Mouse (Mus musculus): ENCODE measurements around the gene Pik3cb. TPM values are rescaled to one million over a fixed set of nuclear protein-coding genes. Genes with fewer than 3 reads are reported as not detected.

The Pik3cb gene
- polyA plus RNA-seq, 1 experiment, result 7.4 TPM

DNA sequence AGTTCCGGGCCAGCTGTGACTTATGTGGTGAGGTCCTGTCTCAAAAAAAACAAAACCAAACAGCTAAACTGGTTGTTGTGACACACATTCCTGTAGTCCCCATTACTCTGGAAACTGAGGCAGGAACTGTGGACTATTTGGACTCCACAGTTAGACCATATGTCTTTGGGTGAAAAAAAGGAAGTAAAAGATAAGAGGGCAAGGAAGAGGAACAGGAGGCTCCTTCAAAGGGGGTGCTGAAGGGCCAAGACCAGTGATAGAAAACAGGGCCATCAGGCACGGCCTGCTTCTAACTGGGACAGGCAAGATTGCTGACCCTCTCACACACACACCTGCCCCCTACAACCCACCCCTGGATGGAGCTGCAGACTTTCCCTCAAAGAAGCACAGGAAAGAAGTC lies 22.4 kb upstream of the Pik3cb start:
- Histone ChIP-seq H3K27me3 (replicated peaks; ENCODE audit: control insufficient read depth, insufficient read depth, low read length) (no peaks in the 10 kb centered on the region), H3K4me1 (ENCODE audit: control insufficient read depth, insufficient read depth, low read length) (no peaks in the 10 kb centered on the region), H3K4me3 (ENCODE audit: insufficient read depth, low read depth, low read length) (no peak overlapping the region), H3K27ac (ENCODE audit: insufficient read depth, low read depth, low read length) (no peak overlapping the region), H3K36me3 (ENCODE audit: control insufficient read depth, insufficient read depth, low read length) (no peaks in the 10 kb centered on the region)
- TF ChIP-seq POLR2A (IDR thresholded peaks at IDR 0.05; ENCODE audit: low read depth, low read length) (no peak), CTCF (conservative IDR thresholded peaks at IDR 0.05; ENCODE audit: insufficient read depth, insufficient read length, low read depth, low read length) (no peak)
- DNase-seq, result no peak
- 96% methylated on average over 2 of the region's 2 CpGs for whole genome bisulfite sequencing

DNA sequence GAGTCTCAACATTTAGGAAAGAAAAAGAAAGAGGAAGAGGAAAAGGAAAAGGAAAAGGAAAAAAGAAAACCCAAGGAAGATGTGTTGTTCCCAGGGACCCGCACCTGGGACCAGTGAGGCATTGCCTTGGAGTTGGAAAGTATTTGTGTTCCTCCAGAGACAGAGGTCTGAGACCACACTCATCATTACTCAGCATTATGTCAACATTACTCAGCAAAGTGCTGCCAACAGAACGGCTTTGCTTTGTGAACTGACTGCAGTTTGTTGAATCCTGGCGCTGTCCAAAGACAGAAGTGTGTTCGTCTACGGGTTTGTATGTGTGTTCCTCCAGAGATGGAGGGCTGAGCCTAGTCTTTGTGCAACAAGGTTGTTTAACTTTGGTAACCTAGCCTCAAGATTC lies 20.4 kb upstream of the Pik3cb start:
- Histone ChIP-seq H3K4me1 (ENCODE audit: control insufficient read depth, insufficient read depth, low read length) (no peaks in the 10 kb centered on the region), H3K4me3 (ENCODE audit: insufficient read depth, low read depth, low read length) (no peak overlapping the region), H3K27me3 (replicated peaks; ENCODE audit: control insufficient read depth, insufficient read depth, low read length) (no peaks in the 10 kb centered on the region), H3K27ac (ENCODE audit: insufficient read depth, low read depth, low read length) (no peak overlapping the region), H3K36me3 (ENCODE audit: control insufficient read depth, insufficient read depth, low read length) (no peaks in the 10 kb centered on the region)
- TF ChIP-seq CTCF (conservative IDR thresholded peaks at IDR 0.05; ENCODE audit: insufficient read depth, insufficient read length, low read depth, low read length), result no peak
- TF ChIP-seq POLR2A (IDR thresholded peaks at IDR 0.05; ENCODE audit: low read depth, low read length), result no peak
- no peak for DNase-seq
- 90% methylated on average over 5 of the region's 5 CpGs for WGBS

DNA sequence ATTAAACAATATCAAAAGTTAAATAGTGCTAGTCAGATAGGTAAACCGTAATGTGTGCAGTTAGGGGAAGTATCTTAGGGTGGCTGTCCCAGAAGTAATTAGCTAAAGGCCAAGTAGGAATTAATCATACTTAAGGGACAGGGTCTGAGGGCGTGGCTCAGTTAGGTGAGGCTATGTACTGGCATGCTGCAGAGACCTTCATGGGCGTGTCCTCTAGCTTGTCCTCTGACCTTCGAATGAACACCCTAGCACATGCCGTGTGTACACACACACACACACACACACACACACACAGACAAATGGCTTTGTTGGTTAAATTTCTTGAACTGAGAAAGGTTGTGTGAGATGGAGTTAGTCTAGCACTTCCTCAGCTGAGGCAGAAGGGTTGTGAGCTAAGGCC lies 19.5 kb upstream of the Pik3cb start:
- WGBS, result 84% methylated on average over 5 of the region's 5 CpGs
- TF ChIP-seq POLR2A (IDR thresholded peaks at IDR 0.05; ENCODE audit: low read depth, low read length) (no peak), CTCF (conservative IDR thresholded peaks at IDR 0.05; ENCODE audit: insufficient read depth, insufficient read length, low read depth, low read length) (no peak)
- no peak for DNase-seq

DNA sequence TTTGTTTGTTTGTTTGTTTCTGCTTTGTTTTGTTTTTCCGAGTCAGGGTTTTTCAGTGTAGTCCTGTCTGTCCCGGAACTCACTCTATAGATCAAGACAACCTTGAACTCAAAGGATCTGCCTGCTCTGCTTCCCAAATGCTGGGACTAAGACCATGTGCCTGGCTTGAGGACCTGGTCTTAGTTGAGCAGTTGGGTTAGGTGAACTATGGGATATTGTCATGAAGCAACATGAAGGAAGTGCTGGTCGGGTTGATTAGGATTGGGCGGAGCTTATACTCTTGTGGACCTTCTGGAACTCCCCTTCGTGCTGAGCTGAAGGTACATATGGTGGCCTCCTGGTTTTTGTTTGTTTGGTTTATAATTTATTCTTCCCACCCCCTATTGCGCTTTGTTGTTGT lies 18.3 kb upstream of the Pik3cb start:
- Histone ChIP-seq H3K4me1 (ENCODE audit: control insufficient read depth, insufficient read depth, low read length) (no peaks in the 10 kb centered on the region), H3K4me3 (ENCODE audit: insufficient read depth, low read depth, low read length) (no peak overlapping the region), H3K27me3 (replicated peaks; ENCODE audit: control insufficient read depth, insufficient read depth, low read length) (no peaks in the 10 kb centered on the region), H3K36me3 (ENCODE audit: control insufficient read depth, insufficient read depth, low read length) (no peaks in the 10 kb centered on the region), H3K27ac (ENCODE audit: insufficient read depth, low read depth, low read length) (no peak overlapping the region)
- 83% methylated on average over 6 of the region's 6 CpGs for WGBS
- DNase-seq, result no peak
- no peak for TF ChIP-seq CTCF (conservative IDR thresholded peaks at IDR 0.05; ENCODE audit: insufficient read depth, insufficient read length, low read depth, low read length)
- no peak for TF ChIP-seq POLR2A (IDR thresholded peaks at IDR 0.05; ENCODE audit: low read depth, low read length)

More for the DNA sequence above, 19.5 kb upstream of the Pik3cb start:
- Histone ChIP-seq H3K27me3 (replicated peaks; ENCODE audit: control insufficient read depth, insufficient read depth, low read length) (no peaks in the 10 kb centered on the region), H3K4me1 (ENCODE audit: control insufficient read depth, insufficient read depth, low read length) (no peaks in the 10 kb centered on the region), H3K4me3 (ENCODE audit: insufficient read depth, low read depth, low read length) (no peak overlapping the region), H3K36me3 (ENCODE audit: control insufficient read depth, insufficient read depth, low read length) (no peaks in the 10 kb centered on the region), H3K27ac (ENCODE audit: insufficient read depth, low read depth, low read length) (no peak overlapping the region)

DNA sequence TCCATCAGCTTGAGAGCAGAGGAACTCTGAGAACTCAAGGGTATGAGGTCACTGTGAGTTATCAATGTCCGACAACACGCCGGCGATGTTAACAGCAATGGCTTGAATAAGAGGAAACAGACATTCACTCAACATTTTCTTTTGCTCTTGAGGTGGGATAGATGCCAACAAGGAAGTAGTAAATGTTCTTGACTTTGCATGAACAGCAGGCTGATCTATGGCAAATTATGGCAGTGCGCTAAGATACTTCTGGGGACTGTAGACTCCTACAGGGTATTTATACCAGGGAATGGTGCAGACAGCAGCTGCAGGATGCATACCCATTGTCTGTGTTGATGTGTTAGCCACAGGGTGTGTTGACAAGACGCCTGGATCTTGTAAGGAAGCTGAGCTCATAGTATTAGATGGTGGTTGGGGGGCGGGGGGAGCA lies 17.8 kb upstream of the Pik3cb start:
- WGBS, result 66% methylated on average over 7 of the region's 7 CpGs
- H3K27ac ChIP-seq (ENCODE audit: insufficient read depth, low read depth, low read length), result no peak overlapping the region
- H3K4me1 ChIP-seq (ENCODE audit: control insufficient read depth, insufficient read depth, low read length), result no peaks in the 10 kb centered on the region
- no peaks in the 10 kb centered on the region for H3K27me3 ChIP-seq (replicated peaks; ENCODE audit: control insufficient read depth, insufficient read depth, low read length)
- no peak overlapping the region for H3K4me3 ChIP-seq (ENCODE audit: insufficient read depth, low read depth, low read length)
- peak; percentile 14 for DNase-seq
- TF ChIP-seq CTCF (conservative IDR thresholded peaks at IDR 0.05; ENCODE audit: insufficient read depth, insufficient read length, low read depth, low read length) (no peak), POLR2A (IDR thresholded peaks at IDR 0.05; ENCODE audit: low read depth, low read length) (no peak)
- no peaks in the 10 kb centered on the region for H3K36me3 ChIP-seq (ENCODE audit: control insufficient read depth, insufficient read depth, low read length)

DNA sequence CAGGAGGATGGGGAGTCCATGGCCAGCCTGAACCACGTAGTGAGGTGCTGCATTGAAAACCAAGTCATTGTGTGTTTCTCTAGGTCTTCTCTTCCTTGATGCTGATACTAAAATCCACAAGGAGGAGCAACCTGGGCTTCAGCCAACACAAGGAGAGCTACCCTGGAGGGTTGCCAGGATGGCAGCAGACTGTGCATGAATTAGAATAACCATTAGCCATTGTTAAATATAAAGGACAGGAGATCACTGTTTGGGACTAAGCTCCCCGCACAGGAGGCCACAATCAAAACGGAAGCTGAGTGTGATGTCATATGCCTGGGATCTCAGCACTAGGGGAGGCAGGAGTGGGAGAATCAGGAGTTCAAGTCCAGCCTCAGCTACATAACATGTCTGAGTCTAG lies 13.2 kb upstream of the Pik3cb start:
- DNase-seq, result peak; percentile 77
- no peaks in the 10 kb centered on the region for H3K36me3 ChIP-seq (ENCODE audit: control insufficient read depth, insufficient read depth, low read length)
- TF ChIP-seq CTCF (conservative IDR thresholded peaks at IDR 0.05; ENCODE audit: insufficient read depth, insufficient read length, low read depth, low read length) (no peak), POLR2A (IDR thresholded peaks at IDR 0.05; ENCODE audit: low read depth, low read length) (no peak)
- 30% methylated on average over 3 of the region's 3 CpGs for WGBS
- no peak overlapping the region for H3K4me3 ChIP-seq (ENCODE audit: insufficient read depth, low read depth, low read length)
- H3K27ac ChIP-seq (ENCODE audit: insufficient read depth, low read depth, low read length), result no peak overlapping the region
- no peaks in the 10 kb centered on the region for H3K27me3 ChIP-seq (replicated peaks; ENCODE audit: control insufficient read depth, insufficient read depth, low read length)
- H3K4me1 ChIP-seq (ENCODE audit: control insufficient read depth, insufficient read depth, low read length), result no peaks in the 10 kb centered on the region

DNA sequence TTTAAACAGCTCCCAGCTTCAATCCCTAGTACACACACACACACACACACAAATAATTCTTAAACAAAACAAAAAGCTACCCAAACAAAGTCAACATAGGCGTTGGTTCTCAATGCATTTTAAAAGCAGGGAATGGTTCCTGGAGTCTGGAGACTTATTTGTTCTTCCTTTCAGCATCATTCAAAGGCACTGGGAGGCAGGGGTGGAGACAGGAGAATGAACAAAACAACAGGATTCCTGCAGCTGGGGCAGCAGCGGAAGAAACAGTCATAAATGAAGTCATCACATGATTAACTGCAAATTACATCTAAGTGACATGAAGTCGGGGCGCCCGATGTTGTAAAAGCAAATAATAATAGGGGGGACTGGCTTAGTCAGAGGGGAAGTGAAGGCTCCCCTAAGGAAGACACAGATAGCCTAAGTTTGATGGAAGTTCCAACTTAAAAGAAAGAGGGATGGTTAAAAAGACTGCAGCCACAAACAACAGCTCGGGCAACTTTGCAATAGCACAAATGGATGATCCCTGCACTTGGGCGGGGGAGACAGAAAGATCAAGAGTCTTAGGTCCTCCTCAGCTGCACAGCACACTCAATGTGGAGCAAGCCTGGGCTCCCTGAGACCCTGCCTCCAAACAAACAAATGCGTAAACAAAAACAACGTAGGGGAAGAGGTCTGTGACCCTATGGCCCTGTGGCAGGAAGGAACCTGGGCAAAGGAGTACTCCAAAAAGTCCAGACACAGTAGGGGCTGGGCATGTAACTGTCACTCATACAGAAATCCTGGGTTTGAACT lies 12.5 kb upstream of the Pik3cb start:
- no peaks in the 10 kb centered on the region for H3K4me1 ChIP-seq (ENCODE audit: control insufficient read depth, insufficient read depth, low read length)
- no peak overlapping the region for H3K27ac ChIP-seq (ENCODE audit: insufficient read depth, low read depth, low read length)
- WGBS, result 29% methylated on average over 9 of the region's 9 CpGs
- DNase-seq, result no peak
- H3K27me3 ChIP-seq (replicated peaks; ENCODE audit: control insufficient read depth, insufficient read depth, low read length), result no peaks in the 10 kb centered on the region
- H3K4me3 ChIP-seq (ENCODE audit: insufficient read depth, low read depth, low read length), result no peak overlapping the region
- TF ChIP-seq POLR2A (IDR thresholded peaks at IDR 0.05; ENCODE audit: low read depth, low read length), result no peak
- no peak for TF ChIP-seq CTCF (conservative IDR thresholded peaks at IDR 0.05; ENCODE audit: insufficient read depth, insufficient read length, low read depth, low read length)
- no peaks in the 10 kb centered on the region for H3K36me3 ChIP-seq (ENCODE audit: control insufficient read depth, insufficient read depth, low read length)

Data from kidney, adult 2 months (tissue).